Mouse (Mus musculus): ENCODE measurements around the gene Anp32e.

GRCm38 (mm10) chr3:95938835-95939234 lies 9.8 kb downstream of the Anp32e start:
- no peak for TF ChIP-seq GATA1 (IDR thresholded peaks at IDR 0.05; ENCODE audit: low read length)
- no peak for TF ChIP-seq TAL1 (IDR thresholded peaks at IDR 0.05; ENCODE audit: low read length)
